Mouse (Mus musculus) lung, adult 18-20 months (tissue): ENCODE data around the gene Iqgap3.

ENCODE experiments used
- DNase-seq, 2 experiments: peaks; one replicate each; pipeline ENCODE4 v3.0.0; 2022; ENCODE audit warnings: mixed read lengths in 2 of 2

Iqgap3 gene

DNA sequence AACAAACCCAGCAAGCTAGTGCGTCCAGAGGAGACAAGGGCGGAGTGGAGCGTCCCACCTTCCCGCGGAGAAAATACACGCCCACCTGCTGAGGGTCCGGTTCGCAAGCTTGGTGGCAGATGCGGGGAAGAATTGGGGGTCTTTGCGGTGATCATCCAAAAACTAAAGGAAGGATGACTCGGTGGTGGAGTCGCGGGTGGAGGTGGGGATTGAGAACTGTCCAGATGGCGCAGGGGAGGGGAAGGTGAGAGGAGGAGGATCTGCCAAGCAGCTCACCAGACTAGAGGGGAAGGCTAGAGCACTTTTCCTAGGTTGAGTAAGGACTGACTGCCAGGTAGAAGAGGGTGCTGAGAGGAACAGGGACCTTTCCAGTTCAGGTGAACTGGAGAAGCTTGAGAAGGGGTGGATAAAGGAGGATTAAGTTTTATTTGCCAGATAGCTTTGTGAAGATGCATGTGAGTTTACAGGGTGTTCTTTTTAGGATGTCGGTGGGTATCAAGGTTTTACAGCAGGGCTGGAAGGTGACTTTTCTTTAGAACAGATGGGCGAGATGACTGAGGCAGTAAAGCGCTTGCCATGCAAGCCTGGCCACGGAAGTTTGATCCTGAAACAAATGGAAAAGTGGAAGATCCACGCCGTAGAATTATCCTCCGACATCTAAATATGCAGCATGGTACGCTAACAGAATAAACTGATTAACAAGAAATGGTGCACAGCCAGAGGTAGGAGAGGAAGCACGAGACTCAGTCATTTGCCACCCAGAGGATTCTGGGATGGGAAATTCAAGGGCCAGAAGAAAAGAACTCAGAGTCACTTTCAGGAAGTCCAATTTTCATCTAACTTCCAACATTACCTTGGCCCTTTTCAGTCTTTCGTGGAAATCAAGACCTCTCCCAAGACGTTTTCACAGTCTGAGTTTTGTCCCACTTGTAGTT, 57.7 kb downstream of the Iqgap3 start:
- DNase-seq: no peak

DNA sequence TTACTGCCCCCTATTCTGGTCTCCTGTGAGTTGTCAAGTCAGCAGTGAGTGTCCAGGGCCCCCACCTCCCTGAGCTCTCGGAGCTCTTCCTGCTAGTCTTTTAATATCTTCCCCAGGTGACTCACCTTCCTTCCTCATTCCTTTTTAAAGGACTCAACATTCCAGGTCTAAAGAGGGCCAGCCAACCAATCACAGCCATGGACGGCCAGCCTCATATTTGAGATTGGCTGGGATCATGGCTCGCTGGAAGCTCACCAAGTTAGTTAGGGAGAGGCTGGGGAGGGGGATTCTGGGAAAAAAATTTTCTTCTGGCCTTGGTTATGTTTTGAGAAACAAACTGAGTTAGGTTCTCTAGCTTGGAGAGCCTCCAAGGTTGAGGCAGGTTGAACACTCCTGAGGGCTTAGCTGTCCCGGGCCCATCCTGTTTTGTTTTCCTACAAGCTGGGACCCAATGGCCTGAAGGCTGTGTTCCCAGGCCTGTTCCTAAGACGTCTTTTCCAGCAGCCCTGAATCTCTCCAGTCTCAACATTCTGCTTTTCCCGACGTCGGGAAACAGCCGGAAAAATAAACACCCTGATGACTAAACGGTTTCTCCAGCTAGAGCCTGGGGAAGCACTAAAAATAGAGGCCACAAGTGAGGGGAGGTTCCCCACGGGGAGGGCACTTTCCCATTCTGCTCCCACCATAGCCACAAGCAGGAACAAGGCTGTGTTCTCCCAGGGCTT, 58.6 kb downstream of the Iqgap3 start:
- peak; percentile 85 to 90 for DNase-seq

DNA sequence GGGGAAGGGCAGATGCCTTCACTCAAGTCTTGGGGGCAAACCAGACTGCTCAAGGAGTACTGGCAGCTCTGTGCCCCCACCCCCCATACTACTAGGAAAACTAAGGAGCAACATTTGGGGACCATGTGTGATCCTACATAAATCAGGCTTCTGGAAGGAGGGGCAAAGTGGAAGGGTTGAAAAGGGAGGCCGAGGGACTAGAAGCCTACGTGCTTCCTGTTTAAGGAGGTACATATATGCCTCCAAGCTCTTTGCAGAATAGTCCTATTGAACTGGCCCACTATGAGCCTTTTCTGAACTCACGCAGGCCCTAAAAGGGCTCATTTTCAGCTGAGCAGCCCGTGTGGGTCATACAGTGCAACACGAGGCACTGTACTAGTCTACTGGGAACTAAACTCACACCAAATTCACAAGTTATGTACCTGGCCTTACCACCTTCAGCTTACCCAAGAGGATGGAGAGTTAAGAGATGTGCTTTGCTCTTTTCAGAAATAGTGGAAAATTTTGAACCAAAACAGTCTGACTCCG, 59.2 kb downstream of the Iqgap3 start:
- no peak for DNase-seq

DNA sequence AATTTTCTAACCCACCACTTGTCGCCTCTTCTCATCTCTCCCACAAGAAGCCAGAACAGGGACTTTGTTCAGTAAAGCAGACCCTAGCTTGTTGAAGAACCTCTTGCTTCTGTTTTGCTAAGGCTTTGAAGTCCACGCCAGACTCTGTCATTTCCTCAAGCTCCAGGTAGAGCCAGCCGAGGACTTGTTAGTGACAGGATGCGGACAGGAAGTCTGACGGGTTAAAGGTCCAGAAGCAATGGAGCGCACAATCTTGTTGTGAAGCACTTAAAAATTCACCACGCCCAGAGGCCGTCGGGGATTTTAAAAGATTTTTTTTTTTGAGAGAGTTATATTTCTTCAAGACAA, 59.6 kb downstream of the Iqgap3 start:
- peak in 1 of 2 experiments; percentile 65 for DNase-seq

DNA sequence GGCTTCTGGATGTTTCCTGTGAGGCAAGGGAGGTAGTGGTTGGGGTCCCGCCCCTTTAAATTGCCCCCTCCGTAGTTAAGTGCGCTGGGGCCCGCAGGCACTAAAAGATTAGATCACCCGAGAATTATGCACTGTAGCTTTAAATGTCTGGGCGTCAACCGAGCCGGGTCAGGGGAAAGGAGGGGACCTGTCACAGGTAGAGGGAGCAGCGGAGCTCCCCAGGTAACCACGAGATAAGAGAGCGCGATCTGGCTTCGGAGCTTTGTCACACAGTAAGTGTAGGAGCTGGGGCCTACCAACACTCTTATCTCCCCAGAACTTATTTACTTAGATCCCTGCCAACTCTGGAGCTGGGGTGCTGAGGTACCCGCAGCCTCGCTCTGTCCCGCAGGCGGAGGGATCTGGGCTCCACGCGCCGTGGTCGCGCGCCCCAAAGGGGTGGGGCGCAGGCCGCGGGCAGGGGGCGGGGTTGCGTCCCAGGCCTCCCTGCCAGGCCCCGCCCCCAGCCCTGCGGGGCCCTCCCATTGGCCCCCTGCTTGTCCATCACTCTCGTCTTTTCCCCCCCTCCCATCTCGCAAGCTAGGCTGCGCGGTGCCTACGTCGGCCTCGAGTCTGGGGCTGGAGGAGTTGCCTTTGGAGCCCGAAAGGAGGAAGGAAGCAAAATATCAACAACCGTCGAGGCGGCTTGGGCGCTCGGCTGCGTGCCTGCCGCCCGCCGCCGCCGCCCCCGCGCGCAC, 60.2 kb downstream of the Iqgap3 start, which contains the start of gene Mef2d:
Gene Mef2d (plus strand): TSS at position 586 of the 737 bp plus-strand sequence.
- peak; percentile 95 to 97 for DNase-seq

DNA sequence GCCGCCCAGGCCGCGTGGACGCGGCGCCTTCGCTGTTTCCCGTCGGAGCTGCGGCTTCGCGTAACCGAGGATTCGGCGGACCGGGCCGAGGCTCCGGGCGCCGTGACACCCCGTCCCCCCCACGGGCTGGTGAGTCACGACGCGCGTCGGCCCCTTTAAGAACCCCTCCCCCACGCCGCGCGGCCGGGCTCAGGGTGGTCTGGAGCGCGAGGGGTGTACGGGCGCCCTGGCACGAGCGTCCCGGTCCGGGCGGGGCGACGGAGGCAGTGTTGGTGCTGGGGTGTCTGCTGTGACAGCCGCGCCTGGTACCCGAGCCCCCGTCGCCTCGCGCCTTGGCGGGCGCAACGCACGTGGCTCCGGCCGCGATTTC, 60.8 kb downstream of the Iqgap3 start:
- no peak for DNase-seq

DNA sequence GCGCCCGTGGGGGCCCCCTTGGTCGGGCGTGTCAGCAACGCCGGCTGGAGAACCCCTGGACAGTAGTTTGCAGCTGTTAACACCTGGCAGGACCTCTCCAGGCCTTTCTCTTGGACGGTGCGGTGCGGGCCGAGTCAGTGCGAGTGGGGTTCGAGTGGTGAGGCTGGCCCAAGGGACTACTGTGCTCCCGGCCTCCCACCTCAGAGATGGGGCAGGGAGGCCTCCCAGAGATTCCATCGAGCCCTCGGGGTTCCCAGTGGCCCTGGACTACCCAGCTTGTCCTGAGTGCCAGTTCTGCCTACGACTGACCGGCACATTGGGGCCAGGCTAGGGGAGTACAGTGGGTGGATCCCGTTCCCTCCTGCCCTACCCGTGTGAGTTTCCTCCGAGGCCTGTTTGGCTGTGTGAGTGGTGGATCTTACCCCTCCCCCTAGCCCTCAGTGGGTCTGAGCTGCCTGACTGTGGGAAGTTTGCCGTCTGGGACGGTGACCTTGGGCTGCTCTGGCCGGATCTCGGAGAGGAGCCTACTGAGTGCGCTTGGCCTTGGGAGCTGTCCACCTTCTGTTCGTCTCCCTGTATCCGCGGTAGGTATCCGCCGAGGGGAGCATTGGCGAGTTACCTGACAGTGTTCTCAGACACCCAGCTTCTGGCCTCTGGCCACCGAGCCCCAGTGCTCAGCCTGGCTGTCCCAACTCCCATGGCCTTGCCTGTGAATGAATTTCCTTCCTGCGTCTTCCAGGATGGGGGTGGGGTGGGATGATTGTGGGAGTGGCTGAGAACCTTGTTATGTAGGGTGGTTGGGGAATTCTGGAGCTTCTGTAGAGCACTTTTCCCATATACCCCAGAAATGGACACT, 61.4 kb downstream of the Iqgap3 start:
- DNase-seq: peak; percentile 84 to 87

DNA sequence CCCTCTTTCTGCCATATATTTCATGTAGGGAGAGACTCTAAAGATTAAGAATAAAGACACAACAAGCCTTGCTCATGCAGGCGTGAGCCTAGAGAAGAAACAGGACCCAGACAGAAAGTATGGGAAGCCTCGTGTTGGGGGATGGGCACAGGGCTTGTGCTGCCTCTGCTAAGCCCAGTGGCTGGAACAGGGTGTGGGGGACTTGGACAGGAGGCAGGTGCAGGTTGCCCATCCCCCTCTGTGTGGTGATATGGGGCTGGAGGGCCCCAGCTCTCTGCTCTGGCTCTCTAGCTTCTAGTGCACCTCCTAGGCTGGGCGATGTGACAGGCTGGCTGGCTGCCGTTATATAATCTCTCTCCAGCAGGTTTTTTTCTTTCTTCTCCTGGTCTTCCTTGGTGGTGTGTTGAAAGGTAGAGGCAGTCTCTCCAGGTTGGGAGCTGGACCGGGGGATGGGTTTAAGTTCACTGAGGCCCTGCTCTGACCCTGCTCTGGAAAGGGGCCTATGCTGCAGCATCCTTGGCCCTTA, 62.3 kb downstream of the Iqgap3 start:
- no peak for DNase-seq

DNA sequence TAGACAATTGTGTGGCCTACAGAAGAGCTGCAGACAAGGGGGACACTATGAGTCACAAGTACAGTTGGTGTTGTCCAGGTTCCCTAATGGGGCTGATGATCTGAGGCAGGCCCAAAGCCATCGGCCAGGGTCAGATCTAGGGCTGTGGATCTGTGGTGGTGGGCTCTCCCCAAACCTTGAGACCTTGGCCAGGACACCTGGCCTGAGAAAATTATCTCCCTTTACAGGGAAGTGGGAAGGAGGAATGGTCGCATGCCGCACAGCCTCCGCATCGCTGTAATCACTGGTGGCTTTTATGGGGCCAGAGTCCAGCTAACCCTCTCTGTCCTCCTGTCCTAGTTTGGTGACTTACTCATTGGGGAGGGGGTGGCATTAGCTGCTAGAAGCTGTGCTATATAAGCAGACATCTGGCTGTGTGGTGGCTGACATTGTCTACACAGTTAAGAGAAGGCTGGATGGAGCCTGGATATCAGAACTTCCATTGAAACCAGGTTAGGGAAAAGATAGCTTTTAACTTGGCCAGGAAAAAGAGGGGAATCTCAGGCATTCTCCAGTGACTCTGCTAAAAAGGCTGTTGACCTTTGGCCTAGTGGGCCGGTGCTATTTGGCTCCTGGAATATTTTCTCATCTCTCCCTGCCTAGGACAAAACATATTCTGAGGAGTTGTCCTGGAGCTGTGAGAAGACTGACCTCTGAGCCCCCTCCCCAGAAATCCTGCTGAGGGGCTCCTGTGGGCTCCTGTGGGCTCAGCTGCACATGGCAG, 63.1 kb downstream of the Iqgap3 start:
- DNase-seq: no peak

DNA sequence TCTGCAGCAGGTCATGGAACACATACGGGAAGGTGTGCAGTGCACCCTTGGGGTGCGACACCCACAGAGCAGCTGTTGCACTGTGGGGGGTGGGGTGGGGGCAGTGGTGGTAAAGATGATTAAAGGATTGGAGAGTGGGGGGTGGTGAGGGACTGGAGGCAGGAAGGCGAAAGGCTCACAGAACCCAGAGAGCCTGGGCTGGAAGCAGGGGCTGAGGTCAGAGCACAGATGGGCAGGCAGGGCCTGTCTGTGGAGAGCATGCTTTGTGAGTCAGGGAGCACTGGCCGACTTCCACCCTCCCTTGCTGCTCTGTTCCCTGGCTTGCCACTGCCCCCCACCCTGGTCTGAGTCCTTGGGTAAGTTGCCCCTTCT, 63.6 kb downstream of the Iqgap3 start:
- DNase-seq: no peak

DNA sequence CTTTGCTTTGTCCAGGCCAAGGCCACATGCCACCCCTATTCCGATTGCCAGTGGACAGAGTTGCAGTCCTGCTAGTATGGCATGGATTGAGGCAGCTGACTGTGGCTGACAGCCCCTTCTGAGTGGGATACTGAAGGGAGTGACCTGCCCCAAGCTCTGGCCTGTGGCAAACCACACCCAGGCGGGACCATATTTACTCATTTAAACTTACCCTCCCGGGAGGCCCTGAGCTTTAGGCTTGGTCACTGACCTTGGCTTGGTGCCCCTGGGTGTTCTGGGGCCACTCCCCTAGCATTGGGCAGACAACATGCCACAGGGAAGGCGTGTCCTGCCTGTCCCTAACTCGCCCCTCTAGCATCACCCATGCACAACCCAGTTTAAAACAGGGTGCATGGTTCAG, 64.2 kb downstream of the Iqgap3 start:
- peak; percentile 70 to 83 for DNase-seq

DNA sequence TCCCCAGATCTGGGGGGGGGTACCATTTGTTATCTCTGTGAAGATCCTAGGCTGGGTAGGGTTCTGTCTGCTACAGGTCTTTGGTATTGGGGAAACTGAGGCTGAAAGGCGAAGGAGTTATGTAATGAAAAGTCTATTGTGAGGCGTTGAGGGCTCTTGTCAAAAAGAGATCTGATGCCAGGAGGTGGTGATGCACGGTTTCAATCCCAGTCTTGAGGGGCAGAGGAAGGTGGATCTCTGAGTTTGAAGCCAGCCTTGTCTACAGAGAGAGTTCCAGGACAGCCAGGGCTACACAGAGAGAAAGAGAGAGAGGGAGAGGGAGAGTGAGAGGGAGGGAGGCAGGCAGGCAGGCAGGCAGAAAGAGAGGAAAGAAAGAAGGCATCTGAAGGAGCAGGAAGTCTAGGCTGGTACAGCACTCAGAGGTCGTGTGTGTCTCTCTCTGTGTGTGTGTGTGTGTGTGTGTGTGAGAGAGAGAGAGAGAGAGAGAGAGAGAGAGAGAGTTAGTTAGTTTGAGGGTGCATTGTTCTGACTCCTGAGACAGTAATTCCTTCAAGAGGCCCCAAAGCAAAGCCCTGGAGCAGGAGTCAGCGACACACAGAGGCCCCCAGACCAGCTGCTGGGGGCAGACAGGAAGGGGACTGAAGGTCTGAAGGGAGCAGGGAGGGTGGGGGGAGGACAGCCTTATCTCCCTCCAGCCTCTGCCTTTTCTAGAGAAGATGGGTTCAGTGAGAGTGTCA, 64.8 kb downstream of the Iqgap3 start:
- no peak for DNase-seq

DNA sequence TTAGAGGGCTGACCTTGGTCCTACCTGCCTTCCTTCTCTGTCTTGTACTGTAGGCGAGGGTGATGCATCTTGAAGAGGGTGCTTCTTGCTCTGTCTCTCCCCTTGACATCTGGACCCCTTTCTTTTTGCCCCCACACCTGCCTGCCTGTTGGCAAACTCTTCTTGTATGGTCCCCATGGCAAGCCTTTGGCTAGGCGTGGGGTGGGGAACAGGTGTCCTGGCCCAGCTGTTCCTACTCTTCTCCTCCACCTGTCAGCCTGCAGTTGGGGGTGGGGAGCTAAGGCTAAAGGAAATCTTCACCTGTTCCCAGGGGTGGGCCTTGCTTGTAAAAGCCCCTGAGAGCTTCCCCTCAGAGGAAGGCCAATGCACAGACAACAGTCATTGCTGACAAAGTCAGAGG, 65.7 kb downstream of the Iqgap3 start:
- no peak for DNase-seq

DNA sequence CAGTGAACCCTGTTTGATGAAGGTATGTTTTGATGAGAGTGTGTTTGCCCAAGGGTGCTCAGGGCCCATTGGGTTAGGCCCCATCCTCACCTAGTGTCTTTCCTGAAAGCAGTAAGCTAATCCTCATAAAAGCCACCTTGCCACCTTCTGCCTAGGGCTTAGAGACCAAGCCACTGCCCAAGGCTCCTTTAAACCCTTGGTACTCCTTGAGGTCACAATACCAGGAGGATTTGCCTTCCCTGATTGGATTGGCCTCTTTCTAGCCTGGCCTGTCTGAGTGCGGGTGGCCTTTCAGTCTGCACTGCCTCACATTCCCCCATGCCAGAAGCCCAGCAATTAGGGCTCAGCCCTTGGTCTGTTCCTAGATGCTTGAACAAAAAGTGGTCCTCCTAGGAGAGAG, 66.1 kb downstream of the Iqgap3 start:
- DNase-seq: no peak

DNA sequence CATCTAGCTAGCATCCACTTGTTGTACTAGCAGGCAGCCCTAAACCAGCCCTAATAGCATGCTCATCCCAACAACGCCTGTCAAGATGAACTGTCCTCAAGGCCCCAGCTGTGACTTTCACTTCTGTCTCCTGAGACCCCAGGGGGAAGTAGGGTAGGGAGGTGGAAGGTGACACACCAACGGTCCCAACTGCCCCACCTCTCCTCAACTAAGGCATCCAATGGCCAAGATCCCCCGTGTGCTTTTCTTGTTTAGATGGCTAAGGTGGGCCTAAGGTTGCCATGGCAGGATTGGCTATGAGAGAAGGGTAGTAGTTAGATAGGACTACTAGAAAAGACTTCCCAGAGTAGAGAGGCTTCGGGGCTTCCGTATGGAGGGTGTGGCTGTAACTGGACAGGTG, 66.6 kb downstream of the Iqgap3 start:
- DNase-seq: no peak

DNA sequence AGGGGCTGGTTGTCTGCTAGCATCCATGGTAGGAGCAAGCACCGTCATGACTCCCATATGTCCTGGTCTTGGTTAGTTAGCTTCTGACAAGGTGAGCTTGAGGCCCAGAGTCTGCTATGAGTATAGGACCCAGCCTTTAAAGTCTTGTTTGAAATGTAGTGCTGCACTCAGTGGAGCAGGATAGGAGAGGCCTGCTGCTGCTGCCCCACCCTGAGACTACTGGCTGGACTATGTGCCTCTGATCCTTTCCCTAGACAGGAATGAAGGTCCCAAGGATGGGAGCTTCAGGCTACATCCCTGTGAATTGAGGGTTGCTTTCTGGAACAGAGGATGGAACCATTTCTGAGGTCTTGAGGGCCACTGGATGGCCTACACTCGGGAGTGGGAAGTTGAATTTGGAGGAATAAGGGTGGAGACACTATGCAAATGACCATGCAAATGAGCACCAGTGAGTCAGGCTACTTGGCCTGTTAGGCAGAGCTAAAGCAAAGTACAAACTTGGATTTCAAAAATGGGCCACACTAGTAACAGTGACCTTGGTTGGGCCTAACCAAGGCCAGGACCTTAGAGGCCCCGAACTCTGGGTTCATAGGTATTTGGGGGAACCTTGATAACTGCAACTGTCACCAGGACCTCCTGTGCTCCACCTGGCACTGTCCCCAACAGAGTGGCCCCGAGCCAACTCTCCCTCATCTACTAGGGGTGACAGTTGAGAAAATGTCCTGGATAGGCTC, 67.2 kb downstream of the Iqgap3 start:
- no peak for DNase-seq

DNA sequence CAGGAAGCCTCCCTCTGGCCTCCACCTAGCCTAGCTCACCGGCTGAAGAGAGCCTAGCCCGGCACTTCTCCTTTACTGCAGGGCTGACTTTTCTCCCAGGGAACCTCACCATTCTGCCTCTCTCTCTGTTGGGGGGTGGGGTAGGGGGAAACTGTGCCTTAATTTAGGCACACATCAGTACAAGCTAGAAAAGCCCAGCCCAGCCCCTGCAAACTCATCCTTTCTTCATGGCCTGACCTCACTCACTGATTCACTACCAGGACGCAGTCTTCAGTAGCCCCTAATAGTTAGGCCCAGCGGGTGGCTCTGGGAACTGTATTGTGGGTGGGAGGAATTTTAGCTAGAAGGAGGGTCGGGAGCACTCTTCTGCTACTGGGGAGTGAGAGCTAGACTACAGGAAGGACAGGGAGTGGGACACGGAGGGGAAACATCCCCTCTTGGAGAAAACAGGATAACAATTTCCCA, 67.8 kb downstream of the Iqgap3 start:
- DNase-seq: no peak

DNA sequence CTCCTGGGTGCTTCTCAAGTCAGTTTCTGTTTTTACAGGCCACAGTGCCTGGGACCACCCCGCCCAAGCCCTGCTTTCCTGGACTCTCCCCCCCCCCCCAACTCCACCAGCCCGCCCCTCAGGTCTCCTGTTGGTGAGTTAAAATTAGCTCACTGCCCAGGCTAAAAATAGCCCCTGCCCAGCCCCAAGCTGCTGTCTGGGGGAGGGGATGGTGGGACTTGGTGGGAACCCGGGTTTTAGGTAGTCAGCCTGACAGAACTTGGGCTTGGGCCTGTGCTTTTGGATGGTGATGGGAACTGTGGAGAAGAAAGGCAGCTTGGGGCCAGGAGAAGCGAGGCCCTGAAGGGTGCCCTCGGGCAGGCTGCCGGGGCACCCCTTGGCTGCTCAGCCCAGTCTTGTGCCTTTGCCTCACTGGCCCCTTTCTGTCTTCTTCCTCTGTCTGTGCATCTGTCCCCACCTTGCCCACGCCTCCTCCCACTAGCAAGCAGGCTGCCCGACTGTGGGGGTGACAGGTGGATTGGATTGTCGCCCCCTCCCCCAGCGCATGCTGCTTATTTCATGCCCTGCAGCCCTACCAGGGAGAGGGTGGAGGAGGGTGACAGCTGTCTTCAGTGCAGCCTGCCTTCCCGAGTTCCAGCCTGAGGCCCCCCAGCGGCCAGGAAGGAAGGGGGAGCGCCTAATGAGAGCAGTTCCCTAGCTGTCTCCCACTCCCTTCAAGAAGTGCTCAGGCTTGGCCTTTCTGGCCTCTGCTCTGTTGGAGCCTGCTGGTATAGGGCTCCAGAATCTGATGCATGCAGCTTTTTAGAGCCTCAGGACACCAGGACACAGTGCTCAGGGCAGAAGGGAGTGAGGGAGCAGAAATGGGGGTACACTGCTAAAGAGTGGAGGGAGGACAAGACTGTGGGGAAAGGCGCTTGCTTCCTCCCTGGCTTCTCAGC, 68.6 kb downstream of the Iqgap3 start:
- DNase-seq: no peak

DNA sequence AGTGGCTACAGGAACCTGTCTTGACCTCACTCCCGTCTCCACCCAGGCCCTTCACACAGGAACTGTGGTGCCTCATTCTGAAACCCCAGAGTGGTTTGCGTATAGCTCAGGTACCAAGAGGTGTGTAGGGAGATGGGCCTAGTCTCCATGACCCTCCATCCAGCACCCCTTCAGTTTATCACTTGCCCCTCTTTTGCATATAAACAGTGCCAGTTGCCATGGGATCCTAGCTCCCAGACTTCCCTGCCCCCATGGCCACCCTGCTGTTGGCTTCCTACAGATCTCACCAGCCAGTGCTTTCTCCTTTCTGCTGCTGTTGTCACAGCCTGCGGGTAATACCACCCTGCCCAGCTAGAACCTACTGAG, 69.2 kb downstream of the Iqgap3 start:
- no peak for DNase-seq
